Mouse (Mus musculus): Measurements from ENCODE around the gene Atp5d. TPM values are rescaled to one million over a fixed set of nuclear protein-coding genes. Genes with fewer than 3 reads are reported as not detected.

Gene Atp5d
- total RNA-seq, 2 experiments from 2014 or later = 535 to 725 TPM

DNA sequence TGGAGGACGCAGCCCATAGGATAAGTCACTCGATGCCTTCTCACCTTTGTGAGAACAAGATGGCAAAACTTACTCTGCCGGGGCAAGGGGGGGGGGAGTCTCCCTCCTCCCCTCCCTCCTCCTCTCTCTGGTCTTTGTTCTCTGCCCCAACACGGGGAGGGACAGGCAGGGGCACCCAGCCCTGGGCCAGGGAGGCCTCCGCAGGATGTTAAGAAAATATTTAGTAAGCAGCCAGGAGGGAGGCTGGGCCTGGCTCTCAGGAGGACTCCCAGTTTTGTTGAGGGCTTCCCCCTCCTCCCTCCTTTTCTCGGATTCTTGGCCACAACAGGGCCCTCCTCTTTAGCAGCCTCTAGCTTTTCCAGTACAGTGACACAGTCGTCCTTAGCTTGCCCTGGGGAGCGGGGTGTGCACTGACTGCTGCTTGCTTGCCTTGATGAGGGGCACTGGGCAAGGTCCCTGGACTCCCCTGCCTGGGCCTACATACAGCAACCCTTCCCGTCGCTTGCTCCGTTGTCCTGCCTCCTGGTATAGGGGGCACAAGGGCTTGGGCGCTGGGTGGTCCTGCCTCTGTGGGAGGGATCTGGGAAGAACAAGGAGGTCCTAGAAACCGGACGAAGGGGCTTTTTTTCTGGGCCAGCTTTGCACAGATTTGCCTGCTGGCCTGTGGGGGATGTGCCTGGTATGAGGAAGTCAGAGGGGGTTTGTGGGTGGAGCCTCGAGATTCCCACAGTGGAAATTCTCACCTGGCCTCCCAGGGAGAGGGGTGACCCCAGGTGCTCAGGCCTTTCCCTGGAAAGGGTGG lies 13.8 kb downstream of the Atp5d start:
- H3K4me3 ChIP-seq = peak overlapping the region; percentile 89
- H3K27ac ChIP-seq = peak overlapping the region; percentile 100
- intact Hi-C loops (cut with DNase I) = no loop called here
- DNase-seq = peak; percentile 52
- TF ChIP-seq CTCF (IDR thresholded peaks at IDR 0.05) = no peak

DNA sequence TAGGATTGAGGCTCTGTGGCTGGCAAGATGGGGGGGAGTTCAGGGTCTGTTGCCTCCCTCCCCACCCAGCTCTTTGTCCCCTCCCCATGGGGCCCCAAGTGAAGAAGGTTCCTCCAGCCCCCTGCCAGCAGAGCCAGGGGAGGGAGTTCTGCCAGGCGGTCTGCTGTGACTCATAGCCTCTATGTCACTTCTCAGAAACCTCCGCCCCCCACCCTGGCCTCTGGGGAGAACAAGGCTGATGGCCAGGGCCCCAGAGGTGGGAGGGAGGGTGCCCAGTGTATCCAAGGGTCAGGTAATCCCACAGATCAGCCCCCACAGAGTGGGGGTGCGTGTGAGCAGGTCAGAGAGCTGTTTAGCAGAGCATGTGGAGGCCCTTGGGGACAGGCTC lies 14.4 kb downstream of the Atp5d start:
- Histone ChIP-seq H3K4me3 (peak overlapping the region; percentile 89), H3K27ac (peak overlapping the region; percentile 100)
- TF ChIP-seq CTCF (IDR thresholded peaks at IDR 0.05) = no peak
- peak; percentile 56 for DNase-seq
- intact Hi-C loops (cut with DNase I) = no loop called here

DNA sequence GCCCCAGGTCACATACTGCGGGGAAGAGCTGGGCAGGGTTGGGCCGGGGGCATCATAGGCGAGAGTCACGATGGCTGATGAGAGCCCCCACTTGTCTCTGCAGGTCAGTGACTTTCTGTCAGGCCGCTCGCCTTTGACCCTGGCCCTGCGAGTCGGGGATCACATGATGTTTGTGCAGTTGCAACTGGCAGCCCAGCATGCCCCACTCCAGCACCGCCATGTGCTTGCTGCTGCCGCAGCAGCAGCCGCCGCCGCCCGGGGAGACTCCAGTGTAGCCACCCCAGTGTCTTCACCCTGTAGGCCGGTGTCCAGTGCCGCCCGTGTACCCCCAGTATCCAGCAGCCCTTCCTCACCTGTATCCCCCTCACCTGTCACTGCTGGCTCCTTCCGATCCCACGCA lies 15.3 kb downstream of the Atp5d start:
- no peak for TF ChIP-seq CTCF (IDR thresholded peaks at IDR 0.05)
- DNase-seq = no peak
- Histone ChIP-seq H3K4me3 (no peak overlapping the region), H3K27ac (peak overlapping the region; percentile 100; the same call in 1 of the 2 replicates)
- intact Hi-C loops (cut with DNase I) = no loop called here

DNA sequence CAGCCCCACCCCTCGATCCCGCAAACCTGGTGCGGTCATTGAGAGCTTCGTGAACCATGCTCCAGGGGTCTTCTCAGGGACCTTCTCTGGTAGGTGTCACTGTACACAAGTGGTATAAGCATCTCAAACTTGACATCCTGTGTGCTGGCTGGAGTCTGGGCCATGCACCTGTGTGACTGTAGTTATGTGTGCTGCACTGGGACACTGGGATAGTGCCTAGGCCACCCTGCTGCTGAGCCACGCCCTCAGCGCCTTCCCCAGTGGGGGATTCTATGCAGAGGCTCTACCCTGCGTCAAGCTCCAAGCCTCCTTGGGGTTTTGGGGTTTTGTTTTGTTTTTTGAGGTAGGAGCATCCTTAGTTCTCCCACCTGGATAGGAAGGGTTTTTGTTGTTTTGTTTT lies 16.0 kb downstream of the Atp5d start:
- no peak overlapping the region for H3K4me3 ChIP-seq
- no peak for TF ChIP-seq CTCF (IDR thresholded peaks at IDR 0.05)
- no peak for DNase-seq
- peak overlapping the region; percentile 20; the same call in 1 of the 2 replicates for H3K27ac ChIP-seq
- intact Hi-C loops (cut with DNase I) = no loop called here

DNA sequence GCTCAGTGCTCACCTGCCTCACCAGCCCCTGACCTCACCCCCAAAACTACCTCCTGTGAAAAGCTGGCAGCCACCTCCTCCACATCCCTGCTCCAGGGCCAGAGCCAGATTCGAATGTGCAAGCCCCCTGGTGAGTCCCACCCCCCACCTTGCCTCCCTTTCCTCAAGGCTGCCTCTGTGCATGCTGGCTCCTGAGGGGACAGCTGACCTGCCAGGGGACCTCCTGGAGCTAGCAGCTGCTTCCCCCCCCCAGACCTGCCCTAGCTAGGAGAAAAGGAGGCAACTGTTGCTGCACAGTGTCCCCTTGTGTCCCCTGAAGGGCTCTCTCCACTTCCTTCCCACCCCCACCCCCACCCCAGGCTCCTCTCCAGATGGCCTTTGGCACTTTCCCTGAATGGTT lies 16.8 kb downstream of the Atp5d start:
- intact Hi-C loops (cut with DNase I) = no loop called here
- DNase-seq = no peak
- H3K27ac ChIP-seq = peak overlapping the region; percentile 93
- no peak overlapping the region for H3K4me3 ChIP-seq
- TF ChIP-seq CTCF (IDR thresholded peaks at IDR 0.05) = no peak

DNA sequence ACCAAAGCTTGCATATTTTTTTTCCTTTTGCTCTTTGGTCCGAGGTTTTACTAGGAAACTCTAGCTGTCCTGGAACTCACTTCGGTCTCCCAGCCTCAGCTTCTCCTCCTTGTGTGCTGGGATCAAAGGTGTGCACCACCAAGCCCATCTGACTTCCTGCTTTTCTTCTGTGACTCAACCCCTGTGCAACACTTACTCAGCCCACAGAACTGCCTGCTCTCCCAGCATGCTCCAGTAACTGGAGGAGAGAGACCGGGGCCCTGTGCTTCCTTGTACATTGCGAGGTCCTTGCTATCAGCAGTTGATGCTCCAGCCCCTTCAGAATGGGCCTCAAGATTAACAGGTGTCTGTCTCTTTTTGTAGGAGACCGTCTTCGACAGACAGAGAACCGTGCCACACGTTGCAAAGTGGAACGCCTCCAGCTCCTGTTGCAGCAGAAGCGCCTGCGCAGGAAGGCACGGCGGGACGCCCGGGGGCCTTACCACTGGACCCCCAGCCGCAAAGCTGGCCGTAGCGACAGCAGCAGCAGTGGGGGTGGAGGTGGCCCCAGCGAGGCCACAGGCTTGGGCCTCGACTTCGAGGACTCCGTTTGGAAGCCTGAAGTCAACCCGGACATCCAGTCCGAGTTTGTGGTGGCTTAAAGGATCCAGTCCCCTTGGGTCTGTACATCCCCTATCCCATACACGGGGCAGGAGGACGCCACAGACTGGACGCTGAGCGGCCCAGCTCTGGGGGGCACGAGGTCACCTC lies 17.7 kb downstream of the Atp5d start:
- Histone ChIP-seq H3K4me3 (peak overlapping the region; percentile 51), H3K27ac (peak overlapping the region; percentile 93)
- TF ChIP-seq CTCF (IDR thresholded peaks at IDR 0.05) = no peak
- intact Hi-C loops (cut with DNase I) = no loop called here
- DNase-seq = peak; percentile 22

DNA sequence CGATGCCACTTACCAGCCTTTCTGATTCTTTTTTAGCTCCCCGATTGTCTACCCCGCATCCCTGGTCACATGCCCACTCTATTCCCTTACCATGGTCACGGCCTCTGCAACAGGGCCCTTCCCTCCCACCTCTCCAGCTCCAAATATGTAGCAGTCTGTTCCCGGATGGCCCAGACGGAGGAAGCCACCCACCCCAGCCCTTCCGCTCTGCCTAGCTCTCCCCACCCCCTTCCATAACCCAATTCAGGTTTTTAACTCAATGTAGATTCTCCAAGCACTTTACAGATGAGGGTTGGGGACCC lies 18.3 kb downstream of the Atp5d start:
- TF ChIP-seq CTCF (IDR thresholded peaks at IDR 0.05) = no peak
- H3K27ac ChIP-seq = peak overlapping the region; percentile 93
- H3K4me3 ChIP-seq = peak overlapping the region; percentile 51
- intact Hi-C loops (cut with DNase I) = no loop called here
- DNase-seq = peak; percentile 57

DNA sequence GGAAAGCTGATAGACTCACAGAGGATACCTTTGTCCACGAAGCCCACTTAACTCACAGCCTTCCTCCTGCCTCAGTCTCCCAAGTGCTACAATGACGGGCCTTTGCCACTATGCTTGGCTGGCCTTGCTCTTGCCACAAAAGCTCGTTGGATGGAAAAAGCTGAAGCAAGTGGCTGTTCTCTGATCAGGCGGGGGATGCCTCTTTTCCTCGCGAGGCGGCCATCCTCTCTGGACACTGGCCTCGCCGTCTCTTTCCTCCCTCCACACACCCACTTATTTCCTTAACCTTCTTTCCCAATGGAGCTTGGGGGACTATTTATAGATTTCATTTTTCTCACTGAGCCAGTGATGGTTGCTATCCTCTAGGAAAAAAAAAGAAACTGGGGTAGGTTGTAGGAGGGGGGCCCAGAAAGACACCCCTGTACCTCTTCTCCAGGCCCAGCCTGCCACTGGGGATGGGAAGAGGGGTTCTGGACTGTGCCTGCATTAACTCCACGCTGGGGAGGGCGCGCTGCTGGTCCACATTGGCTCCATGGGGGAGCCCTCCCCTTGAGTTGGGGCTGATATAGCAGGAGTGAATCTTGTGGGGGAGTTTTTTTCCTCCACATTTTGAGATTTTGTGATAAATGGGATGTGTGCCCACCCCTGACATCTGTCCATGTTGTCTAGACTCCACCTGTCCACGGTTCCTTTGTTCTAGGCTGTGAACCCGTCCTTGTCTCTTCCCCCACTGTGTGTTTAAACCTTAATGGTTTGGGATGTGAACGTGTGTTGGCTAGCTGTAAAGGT lies 18.9 kb downstream of the Atp5d start:
- intact Hi-C loops (cut with DNase I) = no loop called here
- Histone ChIP-seq H3K4me3 (peak overlapping the region; percentile 51), H3K27ac (peak overlapping the region; percentile 93)
- no peak for TF ChIP-seq CTCF (IDR thresholded peaks at IDR 0.05)
- no peak for DNase-seq

DNA sequence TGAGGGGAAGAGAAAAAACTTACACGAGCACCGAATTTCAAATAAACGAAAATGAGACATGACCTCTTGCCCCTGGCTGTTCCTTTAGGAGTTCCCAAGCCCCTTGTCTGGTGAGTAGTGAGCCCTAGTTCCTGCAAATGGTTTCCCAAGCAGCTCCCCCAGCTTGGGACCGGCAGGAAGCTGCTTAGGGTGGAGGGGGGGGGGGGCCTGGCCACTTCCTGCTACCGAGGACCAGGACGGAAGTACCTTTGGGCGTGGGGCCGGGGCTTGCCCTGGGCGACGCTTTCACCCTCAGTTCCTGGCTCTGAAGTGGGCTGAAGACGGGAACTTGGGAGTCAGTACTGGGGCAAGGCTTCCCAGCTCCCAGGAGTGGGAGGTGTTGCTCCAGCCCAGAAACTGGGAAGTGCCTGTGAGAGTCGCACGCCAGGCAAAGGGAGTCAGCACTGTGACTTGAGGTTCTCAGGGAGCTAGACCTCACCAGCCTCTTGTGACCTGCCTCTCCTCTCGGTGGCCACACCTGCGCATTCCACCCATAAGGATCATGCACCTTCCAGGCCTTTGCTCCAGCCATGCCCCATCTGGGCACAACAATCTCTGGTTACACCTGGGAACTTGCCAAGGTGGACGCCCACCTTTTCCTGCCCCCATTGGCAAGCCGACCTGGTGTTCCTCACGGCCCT lies 20.0 kb downstream of the Atp5d start:
- intact Hi-C loops (cut with DNase I) = no loop called here
- peak; percentile 77 for DNase-seq
- peak overlapping the region; percentile 73 for H3K4me3 ChIP-seq

DNA sequence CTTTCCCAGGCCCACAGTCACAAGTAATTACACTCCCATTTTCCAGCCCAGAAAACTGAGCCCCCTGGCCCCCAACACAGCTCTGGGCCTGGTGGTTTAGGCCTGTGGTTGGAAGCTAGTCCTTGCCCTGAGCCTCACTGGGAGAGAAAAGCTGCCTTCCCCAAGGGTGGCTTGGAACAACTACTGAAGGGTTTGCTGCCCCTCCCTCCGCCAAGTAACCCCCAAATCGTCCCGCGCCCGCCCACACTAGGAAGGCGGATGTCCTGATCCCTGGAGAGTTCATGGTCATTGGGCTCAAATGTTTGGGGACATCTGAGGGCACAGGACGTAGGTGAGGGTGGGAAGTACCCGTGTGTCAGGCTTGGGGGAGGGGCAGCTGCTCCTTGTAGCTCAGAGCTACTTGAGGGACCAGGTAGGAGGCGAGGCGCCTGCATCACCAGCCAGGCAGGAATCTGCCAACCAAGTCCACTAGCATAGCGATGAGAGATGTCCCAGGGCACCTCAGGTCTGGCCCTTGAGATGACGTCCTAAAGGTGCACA lies 20.7 kb downstream of the Atp5d start:
- DNase-seq = peak; percentile 66
- no peak for TF ChIP-seq CTCF (IDR thresholded peaks at IDR 0.05)
- intact Hi-C loops (cut with DNase I) = no loop called here
- peak overlapping the region; percentile 73 for H3K4me3 ChIP-seq
- H3K27ac ChIP-seq = peak overlapping the region; percentile 93

More for the DNA sequence above, 20.0 kb downstream of the Atp5d start:
- H3K27ac ChIP-seq = peak overlapping the region; percentile 93
- TF ChIP-seq CTCF (IDR thresholded peaks at IDR 0.05) = no peak

DNA sequence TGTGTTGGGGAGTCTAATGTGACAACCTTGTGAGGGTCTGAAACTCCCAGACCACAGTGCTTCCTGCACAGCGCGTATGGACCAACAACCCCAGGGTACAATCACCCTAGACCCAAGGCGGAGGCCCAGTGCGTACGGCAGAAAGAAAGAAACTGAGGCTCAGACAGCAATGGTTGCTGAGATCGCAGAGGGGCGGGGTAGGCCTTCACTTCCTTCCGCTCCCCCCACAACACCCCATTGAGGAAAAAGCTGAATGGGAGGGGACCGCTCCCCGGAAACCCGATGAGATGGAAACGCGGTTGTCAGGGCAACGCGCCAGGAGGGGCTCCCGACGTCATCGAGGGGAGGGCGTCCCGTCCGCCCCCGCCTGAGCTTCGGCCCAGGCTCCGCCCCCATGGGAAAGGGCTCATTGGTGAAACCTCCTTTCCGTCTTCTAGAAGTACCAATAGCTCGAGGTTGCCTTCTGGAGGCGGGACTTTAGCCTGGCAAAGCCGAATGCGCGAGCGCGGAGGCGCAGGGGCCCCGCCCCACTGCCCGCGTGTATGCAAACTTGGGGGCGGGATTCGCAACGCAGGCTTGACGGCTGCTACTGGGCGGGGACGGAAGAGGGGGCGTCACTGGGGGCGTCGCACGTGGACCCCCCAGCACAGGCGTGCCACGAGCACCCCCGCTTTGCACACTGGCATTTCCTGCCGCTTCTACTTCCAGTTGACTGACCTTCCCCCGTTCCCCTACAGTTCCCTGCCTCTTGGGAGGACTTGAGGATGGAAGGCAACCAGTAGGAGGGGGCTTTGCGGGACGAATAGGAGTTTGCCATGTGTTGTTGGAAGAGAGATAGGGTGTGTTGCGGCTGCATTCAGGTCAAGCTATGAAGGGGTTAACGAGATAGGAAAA lies 21.4 kb downstream of the Atp5d start:
- peak; percentile 98 for DNase-seq
- no peak for TF ChIP-seq CTCF (IDR thresholded peaks at IDR 0.05)
- Histone ChIP-seq H3K27ac (peak overlapping the region; percentile 93), H3K4me3 (peak overlapping the region; percentile 73)
- intact Hi-C loops (cut with DNase I) = no loop called here

Data from gastrocnemius, adult 2 months (tissue).